Mouse (Mus musculus) embryonic stem cell, embryonic (primary cell): ENCODE results near the gene Prep.
"Not testable (repeated sequence)": the region's sequence is repeated elsewhere in the genome, so short reads cannot be mapped to it uniquely, and the experiment has no call there.

Experiments used
- CTCF ChIA-PET, 4 experiments: fragments of 300-600 bp in 2 of 4; fragments of 350-600 bp in 2 of 4; sonication (Branson Sonifier 250); formaldehyde crosslinking; loops; one replicate each; lab custom pipeline; 2022; ENCODE audit warnings: inconsistent platforms in 2 of 4; lab: Charles Lee
- POLR2A ChIA-PET, 4 experiments: fragments of 300-600 bp in 2 of 4; fragments of 350-600 bp in 2 of 4; sonication (Branson Sonifier 250); formaldehyde crosslinking; loops; one replicate each; lab custom pipeline; 2022; ENCODE audit warnings: antibody characterized with exemption in 4 of 4, inconsistent platforms in 1 of 4; lab: Charles Lee

Prep gene

DNA sequence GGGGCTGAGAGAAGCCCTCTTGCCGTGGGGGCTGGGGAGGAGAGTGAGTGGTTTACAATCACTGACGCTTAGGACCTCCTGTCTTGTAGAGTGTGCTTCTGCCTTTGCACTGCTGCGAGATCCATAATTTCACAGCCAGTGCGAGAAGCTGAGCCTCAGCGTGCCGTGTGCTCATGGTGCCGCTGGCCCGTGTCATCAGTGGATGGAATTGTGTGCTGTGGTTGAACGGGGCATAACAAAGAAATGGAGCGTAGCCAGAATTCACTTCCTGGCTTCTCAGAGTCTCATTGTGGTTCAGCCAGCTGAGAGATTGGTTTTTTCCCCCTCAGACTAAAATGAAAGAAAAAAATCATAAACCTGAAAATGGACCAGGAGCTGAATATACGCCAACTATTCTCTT, 62.1 kb downstream of the Prep start:
- POLR2A ChIA-PET = interaction anchor here in 1 of 4 experiments (1.3 kb wide), 2 partner anchors 26 to 63 kb away, joined by 3 read pairs; partner anchors contain the start of gene Prep
- CTCF ChIA-PET = interaction anchor here in 1 of 4 experiments (0.5 kb wide), 1 partner anchor 662 kb away, joined by 3 read pairs; no protein-coding TSS in a partner anchor

DNA sequence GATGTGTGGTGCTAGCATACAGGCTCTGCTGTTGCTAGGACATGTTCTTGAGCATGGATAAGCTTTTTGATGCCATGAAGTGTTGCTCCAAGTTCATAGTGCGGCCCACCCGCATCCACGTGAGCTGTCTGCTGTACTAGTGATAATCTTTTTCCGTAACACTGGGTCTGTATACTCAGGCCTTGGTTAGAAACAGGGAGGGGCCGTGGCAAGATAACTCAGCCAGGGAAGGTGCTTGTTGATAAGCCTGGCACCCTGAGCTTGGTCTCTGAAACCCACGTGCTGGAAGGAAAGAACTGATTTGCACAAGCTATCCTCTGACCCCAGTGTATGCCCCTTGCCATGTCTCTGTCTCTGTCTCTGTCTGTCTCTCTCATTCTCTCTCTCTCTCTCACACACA, 63.0 kb downstream of the Prep start:
- CTCF ChIA-PET = interaction anchor here in 1 of 4 experiments (0.5 kb wide), 1 partner anchor 26 kb away, joined by 3 read pairs; no protein-coding TSS in a partner anchor
- POLR2A ChIA-PET = interaction anchor here in 2 of 4 experiments (0.5 to 1.3 kb wide), 2 partner anchors 9 to 27 kb away, joined by 3 read pairs; no protein-coding TSS in a partner anchor

DNA sequence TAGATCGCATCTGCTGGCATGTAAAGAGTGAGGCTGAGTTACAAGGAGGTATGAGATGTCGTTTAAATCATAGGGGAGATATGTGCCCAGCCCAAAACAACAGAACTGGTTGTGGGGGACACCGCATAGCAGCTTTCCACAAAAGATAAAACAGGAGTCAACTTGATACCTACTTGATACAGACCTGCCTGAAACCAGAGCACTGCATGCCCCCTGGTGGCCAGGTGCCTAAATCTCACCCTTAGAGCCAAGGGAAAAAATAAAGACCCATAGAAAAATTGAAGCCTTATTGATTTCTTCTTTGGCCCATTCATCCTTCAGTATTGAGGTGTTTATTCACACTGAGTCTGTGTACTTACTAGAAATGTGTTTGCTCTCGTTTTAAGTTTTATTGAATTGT, 65.4 kb downstream of the Prep start:
- CTCF ChIA-PET = interaction anchor here (0.6 to 1.5 kb wide), 25 partner anchors 9 to 316 kb away, joined by 3 to 11 read pairs (median 4); partner anchors contain the start of gene Prep (in 1 of the 4)
- POLR2A ChIA-PET = interaction anchor here in 2 of 4 experiments (0.6 to 1.3 kb wide), 6 partner anchors 10 to 81 kb away, joined by 3 to 6 read pairs (median 4); no protein-coding TSS in a partner anchor

DNA sequence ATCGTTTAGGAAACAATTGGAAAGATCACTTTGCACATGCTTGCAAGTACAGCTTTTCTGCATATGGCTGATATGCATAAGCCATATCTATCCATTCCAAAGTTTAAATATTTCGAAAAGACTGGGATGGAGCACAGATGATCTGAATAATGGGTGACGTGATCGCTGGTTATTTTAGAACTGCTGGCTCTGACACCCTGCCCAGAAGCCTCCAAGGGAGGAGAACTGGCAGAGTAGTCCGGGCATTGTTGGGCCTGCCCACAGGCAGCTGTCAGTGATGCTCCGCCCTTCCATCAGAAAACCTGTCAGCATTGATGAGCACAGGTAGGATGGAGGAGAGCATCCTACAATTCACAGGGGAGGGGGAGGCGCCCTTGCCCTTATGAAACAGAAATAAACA, 69.8 kb downstream of the Prep start:
- POLR2A ChIA-PET = no interaction called here
- CTCF ChIA-PET = interaction anchor here in 1 of 4 experiments (0.5 kb wide), 1 partner anchor 755 kb away, joined by 4 read pairs; no protein-coding TSS in a partner anchor

DNA sequence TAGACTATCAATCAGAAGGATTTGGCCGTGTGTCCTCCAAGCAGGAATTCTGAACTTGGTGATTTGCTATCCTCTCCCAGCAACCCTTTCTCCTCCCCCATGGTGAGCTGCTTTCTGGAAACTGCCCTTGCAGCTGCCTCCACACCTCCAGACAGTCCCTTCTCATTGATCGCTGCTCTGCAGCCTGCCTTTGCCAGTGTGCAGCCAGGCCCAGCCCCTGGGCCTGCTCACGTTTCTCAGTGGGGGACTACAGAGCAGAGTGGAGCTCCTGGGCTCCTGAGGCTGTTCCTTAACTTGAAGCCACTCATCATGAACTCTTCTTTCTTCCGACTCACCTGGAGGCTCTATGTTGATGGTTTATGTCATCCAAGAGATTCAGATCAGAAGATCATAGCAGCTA, 72.9 kb downstream of the Prep start:
- CTCF ChIA-PET = no interaction called here
- POLR2A ChIA-PET = interaction anchor here in 1 of 4 experiments (1.3 to 1.6 kb wide), 2 partner anchors 10 to 268 kb away, joined by 3 to 4 read pairs; no protein-coding TSS in a partner anchor

DNA sequence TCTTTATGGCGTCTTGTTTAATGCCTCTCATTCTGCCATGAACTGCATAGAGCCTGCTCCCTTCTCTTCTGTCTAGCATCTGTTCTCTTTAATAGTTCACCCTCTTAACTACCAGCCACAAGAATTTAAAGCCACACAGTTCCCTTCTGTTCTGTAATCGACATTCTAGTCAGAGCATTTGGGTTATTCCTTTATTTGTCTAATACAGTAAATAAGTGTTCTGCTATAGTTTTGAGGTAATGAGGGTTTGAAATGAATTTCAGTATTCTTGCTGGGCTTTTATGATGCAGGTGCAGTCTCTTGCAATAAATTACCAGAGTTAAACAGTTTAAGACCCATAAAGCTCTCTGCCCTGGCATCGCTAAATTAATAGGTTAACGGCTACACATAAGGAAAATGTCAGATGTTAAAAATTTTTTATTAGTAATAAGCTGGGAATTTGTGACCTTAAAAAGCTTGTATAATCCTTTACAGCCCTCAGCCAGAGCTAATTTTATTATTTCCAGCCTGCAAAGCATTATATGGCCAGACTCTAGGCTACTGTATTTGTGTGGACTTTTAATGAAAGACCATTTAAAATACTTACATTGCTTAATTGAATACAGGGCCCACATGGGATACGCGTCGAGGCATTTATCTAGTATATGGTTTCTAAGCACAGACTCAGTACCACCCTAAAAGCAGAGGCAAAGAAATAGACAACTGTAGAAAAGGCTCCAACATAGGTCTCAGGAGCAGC, 73.6 kb downstream of the Prep start:
- CTCF ChIA-PET = no interaction called here

DNA sequence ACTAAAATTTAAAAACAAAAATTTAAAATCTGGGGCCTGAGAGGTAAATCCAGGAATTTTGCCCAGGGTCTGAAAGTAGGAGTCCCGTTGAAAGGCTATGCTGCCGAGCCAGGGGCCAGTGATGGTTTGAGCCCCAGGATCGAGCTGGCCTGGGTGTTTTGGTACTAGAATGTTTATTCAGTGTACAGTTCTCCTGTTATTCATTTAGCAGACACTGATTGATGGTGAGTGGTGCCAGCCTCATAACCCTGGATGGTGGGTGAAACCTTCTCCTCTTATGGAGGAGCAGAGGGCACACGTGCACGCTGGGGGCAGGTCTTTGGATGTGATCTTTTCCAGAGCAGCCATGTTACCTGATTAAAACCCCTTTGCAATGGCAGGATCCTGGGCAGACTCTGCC, 75.4 kb downstream of the Prep start:
- POLR2A ChIA-PET = interaction anchor here in 1 of 4 experiments (0.6 kb wide), 1 partner anchor 436 kb away, joined by 4 read pairs; no protein-coding TSS in a partner anchor
- CTCF ChIA-PET = no interaction called here

More for the DNA sequence above, 73.6 kb downstream of the Prep start:
- POLR2A ChIA-PET = interaction anchor here in 1 of 4 experiments (0.6 to 1.6 kb wide), 3 partner anchors 9 to 749 kb away, joined by 3 to 4 read pairs (median 3); no protein-coding TSS in a partner anchor

DNA sequence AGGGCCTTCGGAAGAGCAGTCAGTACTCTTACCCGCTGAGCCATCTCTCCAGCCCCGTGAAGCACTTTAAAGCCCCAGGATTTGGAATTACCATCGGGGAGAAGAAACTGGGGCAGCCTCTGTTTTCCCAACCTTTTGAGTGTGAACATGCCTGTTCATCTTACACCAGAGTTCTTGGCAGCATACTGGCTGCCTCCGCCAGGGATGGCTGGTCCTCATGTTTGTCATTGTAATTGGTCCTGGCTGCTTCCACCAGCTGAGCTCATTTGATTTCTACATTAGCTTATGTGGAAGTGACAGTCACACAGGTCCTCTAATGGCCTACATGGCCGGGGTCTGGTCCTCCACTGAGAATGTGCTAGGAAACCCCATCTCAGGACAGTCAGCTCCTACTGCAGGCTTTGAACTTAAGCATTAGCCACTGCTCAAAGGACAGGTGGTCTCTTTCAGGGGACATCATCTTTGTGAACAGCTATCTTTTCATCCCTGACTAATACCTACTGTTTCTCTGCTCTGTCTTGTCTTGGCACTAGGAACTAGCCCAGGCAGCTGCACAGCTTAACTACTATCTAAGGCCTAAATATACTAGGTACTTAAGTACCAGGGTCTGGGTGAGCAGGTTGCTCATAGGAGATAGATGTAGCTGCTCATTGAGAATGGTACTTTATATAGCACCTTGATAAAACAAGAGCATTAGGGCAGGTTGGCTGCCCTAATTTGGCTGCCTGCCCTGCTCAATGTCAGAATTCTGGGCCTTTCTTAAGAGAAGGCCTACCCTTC, 77.2 kb downstream of the Prep start:
- ChIA-PET CTCF (no interaction called here), POLR2A (no interaction called here)

DNA sequence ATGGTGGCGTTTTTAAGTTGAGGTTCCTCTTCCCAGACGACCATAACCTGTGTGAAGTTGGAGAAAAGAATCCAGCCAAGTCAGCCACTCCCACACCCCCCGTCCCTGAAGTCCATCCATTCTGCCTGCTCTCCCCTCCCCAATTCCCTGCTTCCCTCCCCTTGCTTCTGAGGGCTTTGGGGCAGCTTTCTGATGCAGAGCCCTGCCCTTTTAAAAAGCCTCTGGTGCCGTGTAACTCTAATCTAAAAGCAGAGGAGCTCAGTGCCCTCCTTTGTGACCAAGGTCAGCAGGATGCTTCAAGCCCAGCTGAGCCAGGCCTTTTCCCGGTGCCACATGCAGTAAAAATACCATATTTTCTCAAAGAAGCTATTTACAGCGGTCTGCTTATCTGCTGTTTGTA, 79.8 kb downstream of the Prep start:
- POLR2A ChIA-PET = interaction anchor here in 3 of 4 experiments (0.8 to 1.7 kb wide), 5 partner anchors 8 to 79 kb away, joined by 3 to 5 read pairs (median 4); no protein-coding TSS in a partner anchor

DNA sequence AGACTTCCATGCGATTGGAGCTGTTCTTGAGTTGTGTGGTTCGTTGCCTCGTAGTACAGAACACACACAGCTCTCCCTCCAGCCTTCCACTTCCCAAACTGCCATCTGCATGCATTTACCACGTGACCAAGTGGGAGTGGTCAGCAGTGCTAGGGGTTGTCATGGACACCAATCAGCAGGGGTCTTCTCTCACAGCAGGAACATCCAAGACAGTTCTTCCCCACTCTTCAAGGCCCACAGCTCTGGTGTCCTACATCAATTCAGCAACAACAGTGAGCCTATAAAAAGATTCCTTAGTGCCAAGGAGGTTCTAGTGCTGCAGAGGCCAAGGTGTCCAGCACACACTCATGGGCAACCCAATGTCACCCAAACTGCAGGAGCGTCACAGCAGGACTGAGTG, 84.1 kb downstream of the Prep start:
- ChIA-PET CTCF (interaction anchor here in 1 of 4 experiments (0.6 kb wide), 1 partner anchor 19 kb away, joined by 3 read pairs; no protein-coding TSS in a partner anchor), POLR2A (interaction anchor here in 1 of 4 experiments (1.2 to 3.8 kb wide), 3 partner anchors 11 to 73 kb away, joined by 3 to 13 read pairs (median 4); no protein-coding TSS in a partner anchor)

More for the DNA sequence above, 79.8 kb downstream of the Prep start:
- CTCF ChIA-PET = interaction anchor here in 1 of 4 experiments (1.0 to 1.2 kb wide), 2 partner anchors 15 to 60 kb away, joined by 4 to 5 read pairs; no protein-coding TSS in a partner anchor

DNA sequence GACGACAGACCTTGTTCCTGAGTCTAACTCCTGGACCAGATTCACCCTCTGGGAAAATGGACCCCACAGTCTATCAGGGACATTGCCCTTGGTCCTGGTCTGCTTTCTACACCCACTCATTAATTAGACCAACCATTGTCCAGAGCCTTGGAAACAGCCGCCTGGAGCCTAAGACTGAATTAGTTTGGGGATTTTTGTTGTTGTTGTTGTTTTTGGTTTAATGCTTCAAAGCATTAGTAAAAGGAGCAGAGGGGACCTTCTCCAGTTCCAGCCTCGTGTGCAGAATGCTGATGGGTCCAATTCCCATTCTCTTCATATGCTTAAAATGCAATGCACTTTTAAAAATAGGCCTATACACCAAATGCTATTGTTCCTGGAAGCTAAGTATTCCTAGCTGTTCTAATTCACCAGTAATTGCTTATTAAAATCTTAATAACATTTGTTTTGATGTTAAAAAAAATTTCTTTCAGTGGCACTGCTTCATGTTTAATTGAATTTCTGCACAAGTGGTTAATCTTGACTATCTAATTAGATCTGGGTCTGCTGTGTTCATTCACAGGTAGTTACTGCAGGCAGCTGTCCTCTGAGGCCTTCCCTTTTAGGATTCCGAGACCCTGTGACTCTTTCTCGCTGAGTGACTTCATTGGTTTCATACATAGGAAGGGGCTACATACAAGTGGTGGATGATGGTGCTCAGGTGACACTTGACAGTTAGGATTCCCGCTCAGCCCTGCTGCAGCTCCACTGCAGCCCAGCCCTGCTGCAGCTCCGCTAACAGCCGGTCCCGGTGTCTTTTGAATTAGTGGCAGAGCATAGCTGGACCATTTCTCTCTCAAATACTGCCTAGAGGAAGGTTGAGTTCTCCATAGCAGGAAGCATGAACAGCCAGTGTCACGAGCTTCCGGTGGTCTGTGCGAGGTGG, 85.0 kb downstream of the Prep start:
- POLR2A ChIA-PET = interaction anchor here in 1 of 4 experiments (1.3 to 3.8 kb wide), 2 partner anchors 10 to 83 kb away, joined by 3 to 13 read pairs; no protein-coding TSS in a partner anchor
- CTCF ChIA-PET = no interaction called here

DNA sequence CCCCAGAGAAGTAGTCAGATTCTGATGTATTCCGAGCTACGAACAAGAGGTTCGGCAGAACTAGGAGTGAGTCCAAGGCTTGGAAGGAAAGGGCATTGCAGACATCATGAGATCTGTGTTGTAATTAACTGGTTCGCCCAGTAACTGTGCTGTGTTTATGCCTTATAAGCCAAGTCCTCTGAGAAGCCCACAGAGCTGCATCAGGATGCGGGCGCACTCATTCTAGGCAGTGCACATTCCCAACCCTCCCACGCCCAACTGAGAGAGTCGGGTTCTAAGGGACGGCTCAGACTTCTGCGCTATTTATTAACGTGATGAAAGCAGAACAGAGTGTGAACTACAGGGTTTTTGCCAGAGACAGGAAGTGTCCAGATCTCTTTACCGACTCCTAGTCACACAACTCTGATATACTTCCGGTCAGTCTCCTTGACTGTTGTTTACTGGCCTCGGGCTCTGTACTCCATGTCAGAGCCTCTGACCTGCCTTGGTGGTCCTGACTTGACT, 87.6 kb downstream of the Prep start:
- POLR2A ChIA-PET = interaction anchor here in 1 of 4 experiments (0.5 kb wide), 1 partner anchor 383 kb away, joined by 3 read pairs; no protein-coding TSS in a partner anchor
- CTCF ChIA-PET = no interaction called here

DNA sequence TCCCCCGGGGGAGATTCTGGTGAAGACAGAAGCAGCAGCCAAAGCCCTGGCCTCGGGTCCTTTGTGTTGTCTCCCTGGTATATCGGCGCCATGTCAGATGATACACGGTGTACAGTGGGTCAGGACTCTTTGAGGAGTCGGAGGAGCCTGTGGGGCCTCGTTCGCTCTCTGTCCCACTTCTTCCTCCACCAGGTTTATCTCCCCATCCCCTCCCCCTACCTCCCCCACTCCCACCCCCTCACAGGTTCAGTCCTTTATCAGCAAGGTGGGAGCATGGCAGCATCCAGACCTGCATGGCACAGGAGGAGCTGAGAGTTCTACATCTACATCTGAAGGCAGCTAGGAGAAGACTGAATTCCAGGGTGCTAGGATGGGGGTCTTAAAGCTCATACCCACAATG, 98.8 kb downstream of the Prep start:
- ChIA-PET POLR2A (interaction anchor here in 1 of 4 experiments (0.6 kb wide), 2 partner anchors 149 to 390 kb away, joined by 3 read pairs; no protein-coding TSS in a partner anchor), CTCF (no interaction called here)

DNA sequence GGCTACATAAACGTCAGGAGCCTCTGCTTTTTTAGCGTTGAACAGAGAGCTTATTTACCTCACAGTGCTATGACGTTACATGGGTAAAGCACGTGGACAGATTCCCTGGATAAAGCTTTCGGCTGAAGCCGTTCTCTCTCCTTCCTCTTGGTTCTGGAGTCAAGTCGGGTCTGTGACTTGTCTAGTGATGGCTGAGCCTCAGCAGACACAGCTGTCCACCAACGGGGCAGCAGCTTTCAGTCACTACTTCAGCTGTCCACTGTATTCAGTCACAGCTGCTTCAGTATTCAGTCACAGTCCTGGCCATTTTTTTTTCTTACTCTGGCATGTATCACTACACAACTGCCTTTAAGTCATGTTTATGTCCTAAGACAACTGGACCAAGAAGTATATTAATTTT, 106.9 kb downstream of the Prep start:
- ChIA-PET POLR2A (no interaction called here), CTCF (interaction anchor here in 1 of 4 experiments (0.7 kb wide), 1 partner anchor 42 kb away, joined by 3 read pairs; no protein-coding TSS in a partner anchor)

DNA sequence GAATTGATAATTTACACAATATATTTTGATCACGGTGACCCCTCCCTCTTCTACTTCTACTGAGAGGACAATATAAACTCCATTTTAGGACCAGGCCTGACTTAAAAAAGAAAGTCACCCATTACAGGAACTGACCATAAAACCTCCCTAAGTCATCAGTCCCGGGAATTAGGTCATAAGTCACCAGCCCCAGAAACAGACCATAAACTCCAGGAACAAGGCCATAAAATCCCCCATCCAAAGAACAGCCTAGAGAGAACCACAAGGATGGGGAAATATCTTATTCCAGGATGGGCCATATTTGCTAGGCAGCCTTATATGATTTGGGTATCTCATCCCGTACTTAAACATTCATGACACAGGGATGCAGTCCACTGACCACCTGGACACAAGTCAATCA, 107.3 kb downstream of the Prep start:
- ChIA-PET CTCF (no interaction called here), POLR2A (no interaction called here)

DNA sequence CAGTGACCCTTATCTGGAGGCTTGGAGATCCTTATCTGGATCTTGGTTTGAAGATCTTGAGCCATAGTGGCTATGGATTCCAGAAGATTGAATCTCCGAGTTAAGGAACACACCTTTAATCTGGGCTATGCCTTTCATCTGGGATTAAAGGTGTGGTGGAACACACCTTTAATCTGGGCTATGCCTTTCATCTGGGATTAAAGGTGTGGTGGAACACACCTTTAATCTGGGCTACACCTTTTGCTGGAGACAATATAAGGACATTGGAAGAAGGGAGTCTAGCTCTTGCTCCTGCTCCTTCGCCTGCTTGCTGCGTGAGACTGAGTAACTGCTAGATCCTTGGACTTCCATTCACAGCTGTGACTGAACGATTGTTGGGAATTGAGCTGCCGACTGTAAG, 110.8 kb downstream of the Prep start, which contains the start of gene Popdc3:
Gene Popdc3 (plus strand): TSS at position 301 of the 400 bp plus-strand sequence.
- CTCF ChIA-PET, POLR2A ChIA-PET: not testable (repeated sequence)

DNA sequence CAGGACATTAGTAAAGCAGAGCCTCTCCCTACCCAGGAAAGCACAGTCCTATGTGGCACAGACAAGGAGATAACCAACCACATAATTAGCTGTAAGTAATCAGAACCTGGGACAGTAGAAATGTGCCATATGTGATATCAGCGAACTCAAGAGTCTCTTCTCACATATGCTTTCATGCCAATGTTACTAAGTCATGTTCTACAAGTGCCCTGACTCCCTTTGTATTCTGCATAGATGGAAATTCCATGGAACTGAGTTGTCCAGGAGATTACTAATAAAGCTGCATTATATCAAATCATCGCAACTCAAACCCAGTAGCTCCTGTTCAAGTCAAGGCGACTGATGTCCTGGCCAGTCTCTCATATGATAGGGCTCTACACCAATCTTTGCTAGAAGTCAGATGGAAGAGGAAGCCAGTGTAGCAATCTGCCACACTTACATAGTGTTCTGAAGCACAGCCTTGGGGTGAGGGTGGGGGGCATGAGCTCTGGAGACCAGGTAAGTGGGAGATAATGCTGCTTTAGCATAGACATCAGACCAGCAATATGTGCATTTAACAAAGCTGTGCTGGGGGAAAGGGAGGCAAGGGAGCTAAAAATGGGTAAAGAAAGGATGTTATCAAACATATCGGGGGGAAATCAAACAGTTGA, 113.8 kb downstream of the Prep start:
- ChIA-PET POLR2A (no interaction called here), CTCF (interaction anchor here in 1 of 4 experiments (0.5 kb wide), 1 partner anchor 327 kb away, joined by 3 read pairs; no protein-coding TSS in a partner anchor)
